Mouse (Mus musculus) hindbrain, embryonic 13.5 days (tissue): ENCODE data around the gene 4930518I15Rik. TPM values are rescaled to one million over a fixed set of nuclear protein-coding genes. Genes with fewer than 3 reads are reported as not detected.
"Not testable (repeated sequence)": the region's sequence is repeated elsewhere in the genome, so short reads cannot be mapped to it uniquely, and the experiment has no call there.

Experiments used
- ATAC-seq: fragments of 200-750 bp; cut with Nextera tagmentation; 2 replicates; pipeline ENCODE4 v1.8.0; 2017; ENCODE audit warnings: moderate TSS enrichment; ENCODE audit not compliant: low FRiP score
- H3K27ac ChIP-seq: fragments of 300-500 bp; sonication (generic); 2 replicates; pipeline ENCODE4 v1.5.1; 2015; ENCODE audit warnings: inconsistent platforms, mild to moderate bottlenecking, moderate library complexity
- H3K27me3 ChIP-seq: fragments of 300-500 bp; sonication (generic); 2 replicates; pipeline ENCODE4 v1.6.1; 2015; ENCODE audit warnings: mild to moderate bottlenecking, inconsistent platforms
- H3K36me3 ChIP-seq: fragments of 300-500 bp; sonication (generic); 2 replicates; pipeline ENCODE4 v1.6.1; 2015; ENCODE audit warnings: mild to moderate bottlenecking, inconsistent platforms
- H3K4me1 ChIP-seq: fragments of 300-500 bp; sonication (generic); replicated peaks from 2 replicates; pipeline ENCODE4 v1.6.1; 2015; ENCODE audit warnings: inconsistent platforms
- H3K4me2 ChIP-seq: fragments of 300-500 bp; sonication (generic); 2 replicates; pipeline ENCODE4 v1.6.1; 2015; ENCODE audit warnings: inconsistent platforms, mild to moderate bottlenecking, moderate library complexity
- H3K4me3 ChIP-seq: fragments of 300-500 bp; sonication (generic); 2 replicates; pipeline ENCODE4 v1.5.1; 2015; ENCODE audit warnings: mild to moderate bottlenecking, inconsistent platforms
- H3K9ac ChIP-seq: fragments of 300-500 bp; sonication (generic); 2 replicates; pipeline ENCODE4 v1.6.1; 2015; ENCODE audit warnings: mild to moderate bottlenecking, inconsistent platforms
- H3K9me3 ChIP-seq: fragments of 300-500 bp; sonication (generic); 2 replicates; pipeline ENCODE4 v1.6.1; 2016; ENCODE audit warnings: inconsistent platforms
- WGBS: fragments of 180-500 bp; shearing (Covaris S2); methylation state at CpG from one replicate; pipeline ENCODE4 v1.1.7; 2015; 5-methylcytosine and 5-hydroxymethylcytosine counted together
- polyA plus RNA-seq: library from polyadenylated mRNA; unstranded; fragments of >200 nt; fragmentation: Nextera tagmentation; extraction: Ambion mirVana; gene quantifications from 2 replicates; pipeline ENCODE4 v1.2.1, GENCODE M21; 2015

The 4930518I15Rik gene
- polyA plus RNA-seq, 1 experiment from 2014 or later: 12.0 TPM

GRCm38 (mm10) chr2:156839319-156840191 lies 18.2 kb downstream of the 4930518I15Rik start, which contains the start of gene Tgif2:
TSS of gene Tgif2 (plus strand) at chr2:156840007.
- 1% methylated on average over 57 of the region's 61 CpGs for WGBS
- Histone ChIP-seq H3K27ac (peak within 1 kb of the TSS; percentile 85), H3K27me3 (peaks cover 36% of the 10 kb centered on the region), H3K4me1 (peaks cover 50% of the 10 kb centered on the region), H3K9me3 (no peaks in the 10 kb centered on the region), H3K4me3 (peak within 1 kb of the TSS; percentile 65), H3K36me3 (no peaks in the 10 kb centered on the region), H3K4me2 (peak within 1 kb of the TSS; percentile 97), H3K9ac (peak within 1 kb of the TSS; percentile 77)
- ATAC-seq: peak; percentile 78

DNA sequence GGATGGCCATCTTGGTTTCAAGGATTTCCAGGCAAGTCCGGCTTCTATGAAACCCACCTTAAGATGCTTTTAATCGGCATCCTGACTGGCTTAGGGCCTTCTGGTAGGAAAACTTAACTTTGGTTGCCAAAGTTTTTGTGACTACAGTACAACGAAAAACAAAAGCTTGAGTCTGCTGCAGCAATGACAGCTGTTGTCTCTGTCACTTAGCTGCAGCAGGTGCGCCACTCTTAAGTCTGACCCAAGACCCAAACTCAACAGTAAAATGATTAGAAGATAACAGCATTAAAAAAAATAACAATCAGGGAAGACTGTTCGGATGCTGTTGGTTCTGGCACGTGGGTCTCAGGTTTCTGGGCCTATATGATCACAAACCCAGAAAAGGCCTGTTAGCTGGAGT lies 18.9 kb downstream of the 4930518I15Rik start:
- Histone ChIP-seq H3K4me2 (peak overlapping the region; percentile 97; the same call in 1 of the 2 replicates), H3K4me3 (peak overlapping the region; percentile 65; the same call in 1 of the 2 replicates)
- WGBS: 67% methylated on average over 6 of the region's 6 CpGs

DNA sequence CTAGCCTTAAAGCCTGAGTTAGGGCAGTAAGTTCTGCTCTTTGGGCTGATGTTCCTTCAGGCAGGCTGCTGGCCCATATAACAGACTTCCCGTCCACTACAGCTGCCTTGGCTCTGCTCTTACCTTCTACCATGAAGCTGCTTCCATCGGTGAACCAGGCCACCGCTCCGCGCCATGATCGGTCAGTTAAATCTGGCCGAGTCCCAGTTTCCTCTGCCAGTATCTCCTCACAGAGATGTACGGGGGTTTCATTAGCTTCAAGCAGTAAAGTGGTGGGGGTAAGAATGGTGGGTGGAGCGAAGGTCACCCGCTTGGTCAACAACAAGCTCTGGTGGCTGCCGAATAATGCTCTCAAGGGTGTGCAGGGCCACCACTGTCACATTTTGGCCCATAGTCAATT lies 23.4 kb downstream of the 4930518I15Rik start:
- H3K27ac ChIP-seq: no peak overlapping the region
- no peak overlapping the region for H3K4me2 ChIP-seq
- H3K9me3 ChIP-seq: peaks cover 11% of the 10 kb centered on the region
- H3K36me3 ChIP-seq: peaks cover 32% of the 10 kb centered on the region
- H3K4me3 ChIP-seq: no peak overlapping the region
- 93% methylated on average over 11 of the region's 11 CpGs for WGBS
- no peak overlapping the region for H3K9ac ChIP-seq
- ATAC-seq: no peak
- peaks cover 5% of the 10 kb centered on the region; the same call in 1 of the 2 replicates for H3K27me3 ChIP-seq
- peaks cover under 1% of the 10 kb centered on the region; the same call in 1 of the 2 replicates for H3K4me1 ChIP-seq

More for the DNA sequence above, 18.9 kb downstream of the 4930518I15Rik start:
- peaks cover 6% of the 10 kb centered on the region for H3K36me3 ChIP-seq
- H3K9ac ChIP-seq: no peak overlapping the region
- peaks cover 43% of the 10 kb centered on the region for H3K4me1 ChIP-seq
- ATAC-seq: no peak
- H3K27me3 ChIP-seq: peaks cover 36% of the 10 kb centered on the region
- no peaks in the 10 kb centered on the region for H3K9me3 ChIP-seq
- H3K27ac ChIP-seq: no peak overlapping the region

DNA sequence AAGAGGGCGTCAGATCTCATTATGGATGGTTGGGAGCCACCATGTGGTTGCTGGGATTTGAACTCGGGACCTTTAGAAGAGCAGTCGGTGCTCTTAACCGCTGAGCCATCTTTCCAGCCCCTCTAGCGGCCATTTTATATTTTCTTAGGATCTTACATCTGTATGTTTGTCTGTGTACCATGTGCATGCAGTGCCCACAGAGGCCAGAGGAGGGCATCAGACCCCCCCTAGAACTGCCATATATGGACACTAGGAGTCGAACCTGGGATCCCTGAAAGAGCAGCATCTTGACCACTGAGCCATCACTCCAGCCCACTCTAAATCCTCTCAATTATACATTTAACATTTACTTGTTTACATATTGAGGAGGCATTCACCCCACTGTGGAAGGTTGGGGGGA lies 32.6 kb downstream of the 4930518I15Rik start:
- not testable (repeated sequence) for H3K4me2 ChIP-seq, H3K9ac ChIP-seq, H3K27me3 ChIP-seq, H3K36me3 ChIP-seq, H3K9me3 ChIP-seq, ATAC-seq, H3K4me3 ChIP-seq, H3K27ac ChIP-seq, H3K4me1 ChIP-seq
- 88% methylated on average over 6 of the region's 6 CpGs for WGBS

GRCm38 (mm10) chr2:156816116-156816515 lies 41.6 kb downstream of the 4930518I15Rik start:
- Histone ChIP-seq H3K4me1 (peaks cover 17% of the 10 kb centered on the region), H3K9me3 (no peaks in the 10 kb centered on the region), H3K27ac (no peak overlapping the region), H3K27me3 (0 out of 2 replicates have a peak, but pooled peaks cover 8% of the 10 kb centered on the region), H3K9ac (no peak overlapping the region), H3K4me2 (no peak overlapping the region), H3K4me3 (no peak overlapping the region), H3K36me3 (no peaks in the 10 kb centered on the region)
- 67% methylated on average over 1 of the region's 1 CpGs for WGBS
- no peak for ATAC-seq

DNA sequence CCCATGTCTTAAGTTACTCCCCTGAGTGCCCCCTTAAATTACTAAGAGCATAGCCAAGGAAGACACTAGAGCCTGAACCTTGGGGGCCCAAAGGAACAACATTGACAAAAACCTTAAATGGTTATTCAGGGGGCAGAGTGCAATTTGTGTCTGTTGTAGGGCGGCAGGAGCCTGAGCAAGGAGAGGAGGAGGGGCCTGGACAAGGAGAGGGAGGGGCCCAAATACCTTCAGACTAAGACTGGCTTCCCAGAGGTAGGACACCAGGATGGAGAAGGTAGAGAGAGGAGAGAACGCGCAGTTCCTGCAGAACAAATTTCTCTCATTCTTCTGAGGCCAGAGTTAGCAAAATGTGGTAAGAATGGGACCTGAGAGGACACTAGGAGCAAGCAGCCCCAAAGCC lies 42.3 kb downstream of the 4930518I15Rik start:
- Histone ChIP-seq H3K27me3 (0 out of 2 replicates have a peak, but pooled peaks cover 8% of the 10 kb centered on the region), H3K9ac (no peak overlapping the region), H3K4me1 (peaks cover 17% of the 10 kb centered on the region), H3K4me2 (no peak overlapping the region), H3K9me3 (no peaks in the 10 kb centered on the region), H3K27ac (no peak overlapping the region), H3K4me3 (no peak overlapping the region), H3K36me3 (no peaks in the 10 kb centered on the region)
- WGBS: 68% methylated on average over 3 of the region's 3 CpGs
- no peak for ATAC-seq

- H3K9me3 ChIP-seq: no peaks in the 10 kb centered on the region
- H3K9ac ChIP-seq: no peak overlapping the region
- H3K27ac ChIP-seq: peak overlapping the region; percentile 30; the same call in 1 of the 2 replicates
- H3K36me3 ChIP-seq: no peaks in the 10 kb centered on the region
- H3K4me3 ChIP-seq: no peak overlapping the region
- no peak overlapping the region for H3K4me2 ChIP-seq
- ATAC-seq: no peak
- 0 out of 2 replicates have a peak, but pooled peaks cover 8% of the 10 kb centered on the region for H3K27me3 ChIP-seq
- 41% methylated on average over 5 of the region's 5 CpGs for WGBS
- H3K4me1 ChIP-seq: peaks cover 17% of the 10 kb centered on the region
Measured at GRCm38 (mm10) chr2:156814893-156815292, 42.9 kb downstream of the 4930518I15Rik start.

- Histone ChIP-seq H3K4me2 (no peak overlapping the region), H3K27me3 (0 out of 2 replicates have a peak, but pooled peaks cover 8% of the 10 kb centered on the region), H3K27ac (peak overlapping the region; percentile 30; the same call in 1 of the 2 replicates), H3K4me1 (peaks cover 17% of the 10 kb centered on the region), H3K9me3 (no peaks in the 10 kb centered on the region), H3K9ac (no peak overlapping the region), H3K4me3 (no peak overlapping the region), H3K36me3 (no peaks in the 10 kb centered on the region)
- 4% methylated on average over 8 of the region's 8 CpGs for WGBS
- no peak for ATAC-seq
Measured at GRCm38 (mm10) chr2:156814344-156814801, 43.4 kb downstream of the 4930518I15Rik start.

GRCm38 (mm10) chr2:156811556-156811955 lies 46.2 kb downstream of the 4930518I15Rik start:
- Histone ChIP-seq H3K4me1 (peaks cover 17% of the 10 kb centered on the region), H3K36me3 (no peaks in the 10 kb centered on the region), H3K4me2 (no peak overlapping the region), H3K9me3 (no peaks in the 10 kb centered on the region), H3K27ac (no peak overlapping the region), H3K4me3 (no peak overlapping the region), H3K27me3 (0 out of 2 replicates have a peak, but pooled peaks cover 7% of the 10 kb centered on the region), H3K9ac (no peak overlapping the region)
- no peak for ATAC-seq
- WGBS: 75% methylated on average over 5 of the region's 5 CpGs

GRCm38 (mm10) chr2:156810716-156811115 lies 47.0 kb downstream of the 4930518I15Rik start:
- no peaks in the 10 kb centered on the region for H3K36me3 ChIP-seq
- H3K9ac ChIP-seq: no peak overlapping the region
- H3K4me3 ChIP-seq: no peak overlapping the region
- 98% methylated on average over 10 of the region's 10 CpGs for WGBS
- H3K27ac ChIP-seq: no peak overlapping the region
- no peaks in the 10 kb centered on the region for H3K9me3 ChIP-seq
- H3K27me3 ChIP-seq: no peaks in the 10 kb centered on the region
- no peak overlapping the region for H3K4me2 ChIP-seq
- ATAC-seq: no peak
- H3K4me1 ChIP-seq: peaks cover 17% of the 10 kb centered on the region

DNA sequence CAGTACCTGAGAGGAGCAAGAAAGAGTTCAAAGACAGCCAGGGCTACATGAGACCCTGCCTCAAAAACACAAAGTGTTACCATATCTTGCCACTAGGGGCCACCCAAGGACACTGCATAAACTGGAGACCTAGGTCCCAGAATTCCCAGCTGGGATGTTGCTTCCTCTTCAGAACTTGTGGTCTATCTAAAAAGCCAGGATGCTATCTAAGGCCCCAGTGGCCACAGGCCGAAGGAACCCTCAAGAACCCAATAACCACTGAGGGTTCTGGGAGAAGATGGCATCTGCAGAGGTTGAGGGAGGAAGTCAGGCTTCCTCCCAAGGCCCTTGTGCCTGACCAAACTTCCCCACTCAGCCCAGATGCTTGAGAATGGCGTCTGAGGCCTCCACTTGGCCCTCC lies 48.2 kb downstream of the 4930518I15Rik start:
- Histone ChIP-seq H3K4me2 (no peak overlapping the region), H3K9ac (no peak overlapping the region), H3K27ac (no peak overlapping the region), H3K27me3 (no peaks in the 10 kb centered on the region), H3K4me1 (peaks cover 10% of the 10 kb centered on the region), H3K9me3 (no peaks in the 10 kb centered on the region), H3K4me3 (no peak overlapping the region), H3K36me3 (no peaks in the 10 kb centered on the region)
- WGBS: 72% methylated on average over 2 of the region's 2 CpGs
- ATAC-seq: no peak

DNA sequence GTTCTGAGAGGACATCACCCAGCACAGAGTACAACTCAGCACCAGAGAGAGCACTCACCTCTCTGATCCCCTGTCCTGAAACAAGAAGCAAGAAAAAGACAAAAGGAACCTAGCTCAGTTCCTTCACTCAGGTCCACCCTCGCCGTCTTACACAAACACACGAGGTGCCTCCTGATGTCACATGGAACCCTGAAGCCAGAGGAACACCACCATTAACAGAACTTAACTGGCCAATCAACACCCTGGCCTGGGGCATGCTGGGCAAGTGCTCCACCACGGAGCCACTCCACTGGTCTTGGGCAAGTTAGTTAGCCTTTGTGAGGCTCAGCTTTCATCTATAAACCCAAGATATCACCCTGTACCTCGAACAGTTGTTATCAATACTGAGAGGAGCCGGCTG lies 50.9 kb downstream of the 4930518I15Rik start:
- ATAC-seq: no peak
- H3K4me3 ChIP-seq: no peak overlapping the region
- H3K4me2 ChIP-seq: no peak overlapping the region
- no peaks in the 10 kb centered on the region for H3K9me3 ChIP-seq
- no peak overlapping the region for H3K9ac ChIP-seq
- no peaks in the 10 kb centered on the region for H3K27me3 ChIP-seq
- H3K4me1 ChIP-seq: no peaks in the 10 kb centered on the region
- 75% methylated on average over 6 of the region's 6 CpGs for WGBS
- H3K27ac ChIP-seq: no peak overlapping the region
- H3K36me3 ChIP-seq: no peaks in the 10 kb centered on the region
